Mouse (Mus musculus): ENCODE measurements around the gene Ascl3.

Ascl3 gene

GRCm38 (mm10) chr7:109710069-109710468 is 21.5 kb downstream of the Ascl3 start:
- DNase-seq (ENCODE audit: extremely low read depth, low read depth) = no peak

DNA sequence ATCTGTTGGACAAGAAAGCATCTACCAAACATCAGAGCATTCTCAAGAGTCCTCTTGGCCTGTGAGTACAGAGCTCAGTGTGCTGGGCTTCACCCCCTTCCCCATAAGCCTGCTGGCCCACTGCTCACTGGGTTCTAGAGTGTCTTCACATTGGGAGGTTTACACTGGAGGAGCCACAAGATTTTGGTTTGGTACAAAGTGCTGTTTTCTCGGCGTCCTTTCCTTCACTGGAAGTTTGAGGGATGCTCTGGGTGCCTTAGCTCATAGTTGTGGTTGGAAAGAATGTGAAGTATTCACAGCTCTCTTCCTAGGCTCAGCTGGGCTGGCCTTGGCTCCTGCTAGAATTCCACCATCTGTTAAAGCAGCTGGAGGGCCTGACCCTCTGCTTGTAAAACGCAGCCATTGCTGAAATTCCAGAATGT is 22.6 kb downstream of the Ascl3 start:
- no peak for DNase-seq (ENCODE audit: extremely low read depth, low read depth)

DNA sequence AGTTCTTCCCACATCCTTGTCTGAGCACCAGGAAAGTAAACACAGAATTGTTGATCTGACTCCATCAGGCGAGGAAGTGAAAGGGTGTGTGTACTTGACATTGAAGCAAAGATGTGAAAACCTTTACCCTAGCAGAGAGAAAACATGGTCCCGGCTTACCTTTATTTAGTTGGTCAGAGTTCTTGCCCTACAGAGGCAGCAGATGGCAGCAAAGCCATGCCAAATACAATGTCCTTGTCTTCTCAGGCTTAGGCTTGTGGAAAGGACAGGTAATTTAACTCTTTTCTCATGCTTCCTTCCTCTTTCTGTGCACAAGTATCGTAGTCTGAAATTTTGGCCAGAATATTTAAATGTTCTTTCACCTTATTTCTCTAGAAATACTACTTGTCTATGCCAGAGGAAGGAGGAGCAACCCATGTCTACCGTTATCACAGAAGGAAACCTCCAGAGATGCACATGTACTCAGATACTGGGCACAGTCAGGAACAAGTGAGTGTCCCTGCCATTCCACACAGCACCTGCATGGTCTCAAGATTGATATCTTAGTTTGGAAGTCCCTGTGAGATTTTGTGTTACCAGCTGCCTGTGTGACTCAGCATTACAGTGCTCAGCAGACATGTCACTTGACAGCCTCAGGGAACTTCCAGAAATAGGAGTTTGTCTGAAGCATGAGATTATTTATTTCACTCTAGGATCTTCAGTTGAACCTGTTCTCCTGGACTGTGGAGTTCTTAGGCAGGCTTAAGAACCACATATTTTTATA is 24.3 kb downstream of the Ascl3 start:
- DNase-seq (ENCODE audit: extremely low read depth, low read depth) = peak; percentile 48

- DNase-seq (ENCODE audit: extremely low read depth, low read depth) = no peak
Measured at GRCm38 (mm10) chr7:109704461-109704860, 27.1 kb downstream of the Ascl3 start.

GRCm38 (mm10) chr7:109704016-109704377 is 27.5 kb downstream of the Ascl3 start:
- DNase-seq (ENCODE audit: extremely low read depth, low read depth) = peak; percentile 27

- peak; percentile 82 for DNase-seq (ENCODE audit: extremely low read depth, low read depth)
Measured at GRCm38 (mm10) chr7:109703190-109704015, 28.1 kb downstream of the Ascl3 start, which contains the start of the genes St5 and Akip1. Gene St5 (minus strand): TSS chr7:109703605. Gene Akip1 (plus strand): TSS chr7:109703690.

DNA sequence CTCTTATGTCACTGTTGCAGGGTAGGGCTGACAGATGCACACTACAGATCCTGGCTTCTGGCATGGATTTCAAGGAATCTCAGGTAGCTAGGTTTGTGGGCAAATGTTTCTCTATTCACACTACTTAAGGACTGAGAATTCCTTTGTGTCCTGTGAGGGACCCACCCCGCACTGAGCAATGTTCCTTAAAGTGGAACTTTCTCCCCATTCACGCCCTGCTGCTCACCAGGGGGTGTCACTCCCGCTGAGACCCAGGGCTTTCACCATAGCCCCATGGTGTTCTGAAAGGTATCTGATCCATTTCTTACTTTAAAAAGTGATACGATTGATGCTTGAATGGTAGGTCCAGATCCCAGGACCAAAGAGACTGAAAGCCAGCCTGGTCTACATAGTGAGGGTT is 28.8 kb downstream of the Ascl3 start:
- DNase-seq (ENCODE audit: extremely low read depth, low read depth) = no peak

- peak; percentile 20 for DNase-seq (ENCODE audit: extremely low read depth, low read depth)
Measured at GRCm38 (mm10) chr7:109700213-109700612, 31.3 kb downstream of the Ascl3 start.

GRCm38 (mm10) chr7:109695339-109695726 is 36.2 kb downstream of the Ascl3 start:
- DNase-seq (ENCODE audit: extremely low read depth, low read depth) = no peak

- DNase-seq (ENCODE audit: extremely low read depth, low read depth) = no peak
Measured at GRCm38 (mm10) chr7:109694576-109695338, 36.8 kb downstream of the Ascl3 start.

DNA sequence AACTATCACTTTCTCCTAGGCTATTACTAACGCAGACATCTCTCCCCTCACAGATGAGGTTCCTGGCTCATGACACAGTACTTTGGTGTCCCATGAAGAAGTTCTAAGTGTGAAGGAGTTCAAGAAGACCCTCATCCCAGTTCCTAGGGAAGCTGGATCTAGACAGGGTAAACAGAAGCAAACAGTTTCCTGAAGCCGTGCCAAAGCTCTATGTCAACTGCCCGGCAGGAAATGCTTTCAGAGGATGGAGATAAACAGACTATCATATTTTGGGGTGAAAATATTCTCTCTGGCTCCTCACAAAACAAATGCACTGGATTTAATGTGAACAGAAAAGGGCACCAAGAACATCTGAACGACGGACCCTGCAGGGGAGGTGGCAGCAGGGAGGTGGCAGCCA is 40.6 kb downstream of the Ascl3 start:
- DNase-seq (ENCODE audit: extremely low read depth, low read depth) = no peak

DNA sequence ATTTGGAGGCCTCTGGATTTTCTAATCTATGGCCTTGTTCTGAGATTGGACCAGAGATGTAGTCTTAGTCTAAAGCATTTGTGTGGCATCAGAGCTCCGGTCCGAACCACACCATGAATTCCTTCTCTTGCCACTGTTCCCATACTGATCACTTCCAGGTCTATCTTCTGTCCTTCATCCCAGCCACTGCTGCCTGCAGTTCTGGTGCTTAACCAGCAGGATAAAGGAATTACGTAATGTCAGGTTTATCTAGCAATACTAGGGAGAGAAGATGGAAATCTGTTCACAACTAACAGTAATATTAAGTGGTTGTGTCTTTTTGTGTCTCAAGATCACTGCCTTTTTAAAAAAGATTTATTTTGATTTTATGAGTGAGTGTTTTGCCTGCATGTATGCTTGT is 41.4 kb downstream of the Ascl3 start:
- no peak for DNase-seq (ENCODE audit: extremely low read depth, low read depth)

DNA sequence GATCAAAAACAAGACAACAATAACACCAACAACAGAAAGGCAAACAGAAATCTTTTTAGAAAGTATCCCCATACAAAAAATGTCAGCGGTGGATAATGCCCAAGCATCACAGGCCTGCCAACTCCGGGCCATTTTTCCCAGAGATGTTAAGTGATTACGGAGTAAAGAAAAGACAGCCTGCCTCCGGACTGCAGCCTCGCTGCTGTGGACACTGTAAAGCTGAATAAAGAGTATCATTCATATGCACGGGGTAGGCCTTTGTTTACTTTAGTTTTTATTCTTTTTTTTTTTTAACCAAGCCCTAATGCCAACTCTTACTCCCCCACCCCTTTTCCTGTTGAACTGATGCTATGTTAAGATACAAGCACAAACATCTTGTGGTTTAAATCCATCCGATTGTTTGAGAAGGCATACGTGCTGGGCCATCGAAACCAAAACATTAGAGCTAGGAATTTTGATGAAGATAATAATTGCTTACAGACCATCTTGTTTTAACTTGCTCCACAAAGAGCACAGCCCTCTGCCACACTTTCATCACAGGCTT is 44.9 kb downstream of the Ascl3 start:
- DNase-seq (ENCODE audit: extremely low read depth, low read depth) = no peak

DNA sequence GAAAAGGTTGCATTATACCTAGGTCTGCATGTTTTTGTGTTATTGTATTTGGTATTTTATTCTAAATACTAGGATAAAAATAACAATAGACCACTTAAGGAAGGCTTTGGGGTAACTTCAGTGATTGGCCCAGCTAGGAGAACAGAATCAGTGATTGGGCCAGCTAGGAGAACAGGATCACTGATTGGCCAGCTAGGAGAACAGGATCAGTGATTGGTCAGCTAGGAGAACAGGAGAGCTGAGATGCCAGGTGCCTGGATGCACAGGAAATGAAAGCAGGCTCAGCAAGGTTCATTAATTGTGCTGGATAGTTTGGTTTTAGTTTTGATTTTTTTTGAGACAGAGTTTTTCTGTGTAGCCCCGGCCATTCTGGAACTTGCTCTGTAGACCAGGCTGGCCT is 50.6 kb downstream of the Ascl3 start:
- no peak for DNase-seq (ENCODE audit: extremely low read depth, low read depth)

- DNase-seq (ENCODE audit: extremely low read depth, low read depth) = no peak
Measured at GRCm38 (mm10) chr7:109680284-109680683, 51.2 kb downstream of the Ascl3 start.

Data from MEL-GATA-1-ER (cell line).